ENCODE assay signal across 17 mouse cellular contexts in genomic region chr1:54824106-54824808, GRCm38 (mm10).
"Had no signal": no experiment of that assay in that cellular context is flagged by ENCODE, and none has a peak within 500 bp of the region (broad histone marks: within the 10 kb centered on the region; RNA-seq: fewer than 3 reads in every experiment).

No protein-coding gene starts in this region.

- ATAC-seq: intestine, embryonic 16.5 days; liver, postnatal 0 days; midbrain, embryonic 15.5 days had no signal

- H3K36me3 ChIP-seq: limb, embryonic 12.5 days; liver, embryonic 13.5 days; lung, embryonic 15.5 days; midbrain, embryonic 15.5 days; neural tube, embryonic 12.5 days; stomach, embryonic 15.5 days had no signal

- H3K4me1 ChIP-seq: midbrain, embryonic 15.5 days; neural tube, embryonic 12.5 days had no signal

- H3K4me3 ChIP-seq: limb, embryonic 12.5 days; liver, embryonic 13.5 days; lung, embryonic 15.5 days; midbrain, embryonic 15.5 days; neural tube, embryonic 12.5 days; stomach, embryonic 15.5 days had no signal

- H3K4me2 ChIP-seq: limb, embryonic 12.5 days; liver, embryonic 13.5 days; lung, embryonic 15.5 days; midbrain, embryonic 15.5 days; neural tube, embryonic 12.5 days; stomach, embryonic 15.5 days had no signal

- H3K27me3 ChIP-seq: limb, embryonic 12.5 days; liver, embryonic 13.5 days; lung, embryonic 15.5 days; midbrain, embryonic 15.5 days; neural tube, embryonic 12.5 days; stomach, embryonic 15.5 days had no signal

- DNase-seq: kidney, postnatal 10 days; layer of hippocampus, adult 9-11 months; layer of hippocampus, postnatal 36 days; liver; liver, embryonic 13.5 days; liver, postnatal 0 days; lung, postnatal 14 days; retina, postnatal 1 day; thymus, adult 2 months; thymus, postnatal 25 days had no signal

- H3K27ac ChIP-seq: limb, embryonic 12.5 days; liver, embryonic 13.5 days; lung, embryonic 15.5 days; macrophage; midbrain, embryonic 15.5 days; neural tube, embryonic 12.5 days; stomach, embryonic 15.5 days had no signal

- H3K9ac ChIP-seq: limb, embryonic 12.5 days; liver, embryonic 13.5 days; liver, postnatal 0 days; lung, embryonic 15.5 days; midbrain, embryonic 15.5 days; neural tube, embryonic 12.5 days; stomach, embryonic 15.5 days had no signal

- H3K9me3 ChIP-seq: limb, embryonic 12.5 days; liver, embryonic 13.5 days; lung, embryonic 15.5 days; midbrain, embryonic 15.5 days; neural tube, embryonic 12.5 days; stomach, embryonic 15.5 days had no signal
